Mouse (Mus musculus): ENCODE measurements around the gene Mgst1. TPM values are rescaled to one million over a fixed set of nuclear protein-coding genes. Genes with fewer than 3 reads are reported as not detected.

The Mgst1 gene
- polyA plus RNA-seq, 1 experiment from 2014 or later: 151 TPM

DNA sequence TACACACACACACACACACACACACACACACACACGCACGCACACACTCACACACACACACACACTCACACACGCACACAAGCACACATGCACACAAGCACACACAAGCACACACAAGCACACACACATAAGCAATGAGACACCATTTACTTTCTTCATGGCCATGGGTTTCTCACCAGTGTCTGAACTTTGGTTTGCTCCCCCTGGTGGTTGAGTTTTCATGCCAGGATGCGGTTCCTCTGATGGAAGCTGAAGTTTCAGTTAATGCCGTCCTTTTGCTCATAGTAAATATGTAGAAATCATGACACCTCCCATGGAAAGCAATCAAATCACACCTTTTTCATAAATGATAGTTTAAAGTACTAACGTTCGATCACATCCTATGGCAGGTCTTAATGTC, 23.8 kb downstream of the Mgst1 start:
- Histone ChIP-seq H3K27me3 (ENCODE audit: control insufficient read depth, insufficient read depth, low read length) (no peaks in the 10 kb centered on the region), H3K36me3 (ENCODE audit: control insufficient read depth, insufficient read depth, low read length) (no peaks in the 10 kb centered on the region), H3K4me2 (ENCODE audit: low read length) (no peak overlapping the region), H3K4me3 (ENCODE audit: control insufficient read depth in 1 of 2, insufficient read depth in 1 of 2, low read depth in 1 of 2, low read length in 2 of 2) (no peak overlapping the region), H3K9me3 (ENCODE audit: control insufficient read depth, low read length) (no peaks in the 10 kb centered on the region), H3K27ac (replicated peaks in 1 of 2; ENCODE audit: control insufficient read depth in 1 of 2, insufficient read depth in 1 of 2, low read depth in 2 of 2, low read length in 2 of 2) (no peak overlapping the region), H3K4me1 (ENCODE audit: control insufficient read depth in 2 of 2, insufficient read depth in 2 of 2, low read length in 2 of 2) (0 out of 4 replicates have a peak, but pooled peaks cover 3% of the 10 kb centered on the region in 2 experiments), H3K9ac (ENCODE audit: low read length) (no peak overlapping the region)
- no peak for ATAC-seq (ENCODE audit: insufficient number of reproducible peaks, insufficient read depth, low FRiP score, low read depth)
- WGBS: 75% methylated on average over 7 of the region's 7 CpGs

DNA sequence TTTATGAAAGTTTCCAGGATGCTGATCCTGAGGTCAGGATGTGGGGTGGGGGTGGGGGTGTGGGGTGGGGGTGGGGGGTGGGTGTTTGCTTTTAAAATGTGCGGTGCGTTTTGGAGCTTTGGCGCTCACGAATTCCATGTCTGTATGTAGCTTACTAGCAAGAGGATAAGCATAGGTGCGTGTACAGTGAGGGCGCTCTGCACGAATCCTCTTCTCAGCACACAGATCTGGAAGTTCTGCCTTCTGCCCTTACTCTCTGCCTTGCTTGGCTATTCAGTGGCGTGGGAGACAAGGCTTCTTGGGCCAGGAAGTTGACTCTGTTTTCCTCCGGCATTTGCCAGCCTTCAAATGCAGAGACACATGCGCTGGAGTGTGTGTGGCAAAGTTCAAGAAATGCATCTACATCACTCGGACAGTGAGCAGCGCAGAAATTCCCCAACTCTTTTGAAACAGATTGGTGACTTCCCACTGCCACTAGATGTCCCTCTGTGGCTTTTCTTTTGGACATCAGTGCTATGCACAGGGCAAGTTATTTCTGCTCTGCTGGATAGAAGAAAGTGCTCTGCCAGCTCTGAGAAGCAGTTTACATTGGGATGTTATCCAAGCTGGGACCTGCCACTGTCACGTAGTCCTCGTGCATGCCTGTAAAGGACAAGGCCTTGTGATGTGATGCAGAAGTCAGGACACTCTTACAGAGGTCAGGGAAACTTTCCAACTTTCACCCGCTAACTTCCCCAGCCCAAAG, 31.5 kb downstream of the Mgst1 start:
- Histone ChIP-seq H3K27ac (replicated peaks in 1 of 2; ENCODE audit: control insufficient read depth in 1 of 2, insufficient read depth in 1 of 2, low read depth in 2 of 2, low read length in 2 of 2) (no peak overlapping the region), H3K4me2 (ENCODE audit: low read length) (no peak overlapping the region), H3K36me3 (ENCODE audit: control insufficient read depth, insufficient read depth, low read length) (no peaks in the 10 kb centered on the region), H3K27me3 (ENCODE audit: control insufficient read depth, insufficient read depth, low read length) (no peaks in the 10 kb centered on the region), H3K9me3 (ENCODE audit: control insufficient read depth, low read length) (no peaks in the 10 kb centered on the region), H3K9ac (ENCODE audit: low read length) (no peak overlapping the region), H3K4me1 (ENCODE audit: control insufficient read depth in 2 of 2, insufficient read depth in 2 of 2, low read length in 2 of 2) (no peaks in the 10 kb centered on the region), H3K4me3 (ENCODE audit: control insufficient read depth in 1 of 2, insufficient read depth in 1 of 2, low read depth in 1 of 2, low read length in 2 of 2) (no peak overlapping the region)
- WGBS: 60% methylated on average over 15 of the region's 15 CpGs
- ATAC-seq (ENCODE audit: insufficient number of reproducible peaks, insufficient read depth, low FRiP score, low read depth): peak; percentile 71

Other genes with a start within 250 kb of the Mgst1 start
- 0.26 and 0.41 TPM in 2 replicates for gene Slc15a5, start 60.4 kb upstream of the Mgst1 start, polyA plus RNA-seq (2014; fragmentation: Nextera tagmentation; extraction: Ambion mirVana)